Mouse (Mus musculus) forebrain, embryonic 10.5 days (tissue): ENCODE measurements around the gene Dbndd2. TPM values are rescaled to one million over a fixed set of nuclear protein-coding genes. Genes with fewer than 3 reads are reported as not detected.

Experiments used
- DNase-seq: peaks from one replicate; pipeline ENCODE4 v3.0.0-alpha.2; 2017; ENCODE audit warnings: low spot score; ENCODE audit errors: extremely low spot score
- H3K27ac ChIP-seq: fragments of 300-500 bp; sonication (generic); 2 replicates; pipeline ENCODE4 v1.5.1; 2016; ENCODE audit warnings: mild to moderate bottlenecking
- H3K27me3 ChIP-seq: fragments of 300-500 bp; sonication (generic); 2 replicates; pipeline ENCODE4 v1.6.1; 2016; ENCODE audit warnings: mild to moderate bottlenecking; ENCODE audit not compliant: poor library complexity, severe bottlenecking
- H3K36me3 ChIP-seq: fragments of 300-500 bp; sonication (generic); replicated peaks from 2 replicates; pipeline ENCODE4 v1.6.1; 2016; ENCODE audit warnings: mild to moderate bottlenecking, moderate library complexity
- H3K4me1 ChIP-seq: fragments of 300-500 bp; sonication (generic); 2 replicates; pipeline ENCODE4 v1.6.1; 2016
- H3K4me3 ChIP-seq: fragments of 300-500 bp; sonication (generic); 2 replicates; pipeline ENCODE4 v1.5.1; 2016; ENCODE audit warnings: mild to moderate bottlenecking, moderate library complexity
- H3K9me3 ChIP-seq: fragments of 300-500 bp; sonication (generic); 2 replicates; pipeline ENCODE4 v1.6.1; 2016; ENCODE audit warnings: mild to moderate bottlenecking, moderate library complexity
- WGBS: fragments of 180-500 bp; shearing (Covaris S2); methylation state at CpG from one replicate; pipeline ENCODE4 v1.1.7; 2016; 5-methylcytosine and 5-hydroxymethylcytosine counted together
- polyA plus RNA-seq: library from polyadenylated mRNA; unstranded; fragments of >200 nt; fragmentation: Nextera tagmentation; extraction: Ambion mirVana; gene quantifications from 2 replicates; pipeline ENCODE4 v1.2.1, GENCODE M21; 2016

The Dbndd2 gene
- polyA plus RNA-seq, 1 experiment from 2014 or later: 3.1 TPM

DNA sequence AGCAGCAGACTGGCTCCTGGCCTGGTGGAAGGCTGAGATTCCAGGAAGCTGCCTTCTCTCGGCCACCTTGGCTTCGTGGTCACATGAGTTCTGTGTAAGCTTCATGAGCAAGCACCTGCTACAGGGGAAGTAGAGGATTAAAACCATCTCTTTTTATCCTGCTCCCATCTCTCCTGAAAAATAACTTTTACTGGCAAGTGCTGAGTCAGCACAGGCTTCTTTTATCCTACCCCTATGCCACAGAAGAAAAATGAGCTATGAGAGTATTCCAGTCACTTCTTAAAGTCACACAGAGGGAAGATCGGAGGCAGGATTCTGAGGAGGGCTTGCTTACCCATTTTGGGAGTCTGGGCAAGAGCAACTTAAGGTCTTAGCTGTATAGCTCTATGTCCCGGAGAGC lies 51.1 kb downstream of the Dbndd2 start:
- no peaks in the 10 kb centered on the region for H3K27me3 ChIP-seq
- no peak overlapping the region for H3K4me3 ChIP-seq
- H3K9me3 ChIP-seq: no peaks in the 10 kb centered on the region
- no peak overlapping the region for H3K27ac ChIP-seq
- WGBS: 85% methylated on average over 4 of the region's 4 CpGs
- no peaks in the 10 kb centered on the region for H3K36me3 ChIP-seq
- H3K4me1 ChIP-seq: 0 out of 2 replicates have a peak, but pooled peaks cover 8% of the 10 kb centered on the region
- no peak for DNase-seq

- WGBS: 41% methylated on average over 8 of the region's 8 CpGs
- H3K4me3 ChIP-seq: no peak overlapping the region
- H3K27me3 ChIP-seq: no peaks in the 10 kb centered on the region
- no peaks in the 10 kb centered on the region for H3K36me3 ChIP-seq
- H3K27ac ChIP-seq: no peak overlapping the region
- H3K4me1 ChIP-seq: peaks cover 12% of the 10 kb centered on the region; the same call in 1 of the 2 replicates
- no peaks in the 10 kb centered on the region; the same call in 1 of the 2 replicates for H3K9me3 ChIP-seq
- DNase-seq: no peak
These were observed 54.9 kb downstream of the Dbndd2 start for GRCm38 (mm10) chr2:164540652-164541427.

GRCm38 (mm10) chr2:164542132-164542531 lies 56.2 kb downstream of the Dbndd2 start:
- WGBS: 73% methylated on average over 5 of the region's 5 CpGs
- no peak for DNase-seq
- H3K36me3 ChIP-seq: no peaks in the 10 kb centered on the region
- H3K27me3 ChIP-seq: no peaks in the 10 kb centered on the region
- no peak overlapping the region for H3K27ac ChIP-seq
- H3K4me1 ChIP-seq: peaks cover 12% of the 10 kb centered on the region; the same call in 1 of the 2 replicates
- H3K4me3 ChIP-seq: no peak overlapping the region
- H3K9me3 ChIP-seq: no peaks in the 10 kb centered on the region; the same call in 1 of the 2 replicates

GRCm38 (mm10) chr2:164542598-164542997 lies 56.7 kb downstream of the Dbndd2 start:
- Histone ChIP-seq H3K4me1 (peaks cover 12% of the 10 kb centered on the region; the same call in 1 of the 2 replicates), H3K4me3 (no peak overlapping the region)
- 91% methylated on average over 7 of the region's 7 CpGs for WGBS

More at GRCm38 (mm10) chr2:164542598-164542997, 56.7 kb downstream of the Dbndd2 start:
- DNase-seq: no peak
- H3K9me3 ChIP-seq: no peaks in the 10 kb centered on the region; the same call in 1 of the 2 replicates
- H3K36me3 ChIP-seq: no peaks in the 10 kb centered on the region
- no peak overlapping the region for H3K27ac ChIP-seq
- no peaks in the 10 kb centered on the region for H3K27me3 ChIP-seq

Other genes with a start within 250 kb of the Dbndd2 start
- gene Svs2, start 247.6 kb upstream of the Dbndd2 start, polyA plus RNA-seq: not detected in 2 replicates
- not detected in 2 replicates for gene Svs3b, start 229.5 kb upstream of the Dbndd2 start, polyA plus RNA-seq
- gene Svs4, start 207.6 kb upstream of the Dbndd2 start, polyA plus RNA-seq: not detected in 2 replicates
- gene Svs3a, start 196.8 kb upstream of the Dbndd2 start, polyA plus RNA-seq: not detected in 2 replicates
- gene Svs6, start 169.4 kb upstream of the Dbndd2 start, polyA plus RNA-seq: not detected in 2 replicates
- gene Svs5, start 153.4 kb upstream of the Dbndd2 start, polyA plus RNA-seq: not detected in 2 replicates
- 0.22 and 0.36 TPM in 2 replicates for gene Slpi, start 97.0 kb upstream of the Dbndd2 start, polyA plus RNA-seq
- not detected in 2 replicates for gene Rbpjl, start 83.0 kb upstream of the Dbndd2 start, polyA plus RNA-seq
- gene Matn4, start 80.9 kb upstream of the Dbndd2 start, polyA plus RNA-seq: not detected in 2 replicates
- 19.6 and 22.7 TPM in 2 replicates for gene Sdc4, start 42.2 kb upstream of the Dbndd2 start, polyA plus RNA-seq
- gene Sys1, start 29.1 kb upstream of the Dbndd2 start, polyA plus RNA-seq: 57.9 and 59.5 TPM in 2 replicates
- 2.0 and 3.0 TPM in 2 replicates for gene Gm20458, start 25.1 kb upstream of the Dbndd2 start, polyA plus RNA-seq
- gene Trp53tg5, start 12.4 kb upstream of the Dbndd2 start, polyA plus RNA-seq: not detected in 2 replicates
- gene Pigt, start 11.4 kb downstream of the Dbndd2 start, polyA plus RNA-seq: 38.5 and 42.0 TPM in 2 replicates
- 57.8 and 71.3 TPM in 2 replicates for gene Wfdc2, start 76.3 kb downstream of the Dbndd2 start, polyA plus RNA-seq
- not detected in 2 replicates for gene Spint3, start 87.4 kb downstream of the Dbndd2 start, polyA plus RNA-seq
- not detected in 2 replicates for gene Wfdc6a, start 99.3 kb downstream of the Dbndd2 start, polyA plus RNA-seq
- gene Eppin, start 107.5 kb downstream of the Dbndd2 start, polyA plus RNA-seq: not detected in 2 replicates
- gene Wfdc6b, start 127.4 kb downstream of the Dbndd2 start, polyA plus RNA-seq: not detected in 2 replicates
- gene Wfdc8, start 127.5 kb downstream of the Dbndd2 start, polyA plus RNA-seq: not detected in 2 replicates
- not detected in 2 replicates for gene Wfdc16, start 152.7 kb downstream of the Dbndd2 start, polyA plus RNA-seq
- gene Wfdc10, start 169.9 kb downstream of the Dbndd2 start, polyA plus RNA-seq: not detected in 2 replicates
- not detected in 2 replicates for gene Wfdc9, start 170.5 kb downstream of the Dbndd2 start, polyA plus RNA-seq
- not detected in 2 replicates for gene Wfdc11, start 188.0 kb downstream of the Dbndd2 start, polyA plus RNA-seq
- gene Wfdc13, start 199.0 kb downstream of the Dbndd2 start, polyA plus RNA-seq: not detected in 2 replicates
- gene Spint4, start 212.4 kb downstream of the Dbndd2 start, polyA plus RNA-seq: not detected in 2 replicates
- gene Spint5, start 229.2 kb downstream of the Dbndd2 start, polyA plus RNA-seq: not detected in 2 replicates